Mouse (Mus musculus): ENCODE data around the gene Pja2. TPM values are rescaled to one million over a fixed set of nuclear protein-coding genes. Genes with fewer than 3 reads are reported as not detected.
A peak's percentile ranks its signal among the peaks of the same experiment; 100 is the strongest.
"Not testable (repeated sequence)": the region's sequence is repeated elsewhere in the genome, so short reads cannot be mapped to it uniquely, and the experiment has no call there.

Gene Pja2
- polyA plus RNA-seq, 1 experiment from 2014 or later: 68.6 TPM

DNA sequence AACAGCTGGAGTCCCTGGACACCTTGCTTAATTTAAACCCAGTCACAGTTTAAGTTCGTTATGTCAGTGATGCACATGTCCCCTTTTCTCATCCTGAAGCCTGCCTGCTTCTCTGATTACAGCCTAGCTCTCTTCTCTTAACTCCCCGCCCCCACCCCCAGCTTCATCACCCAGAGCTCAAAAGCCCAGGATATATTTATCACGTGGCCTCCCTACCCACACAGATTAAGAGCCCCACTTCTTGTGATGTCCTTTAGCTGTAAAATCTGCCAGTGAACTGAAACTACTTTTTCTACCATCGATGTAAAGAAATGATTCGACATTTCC lies 1.0 kb upstream of the Pja2 start:
- Histone ChIP-seq H3K9ac (peak overlapping the region; percentile 48; the same call in 1 of the 2 replicates), H3K4me3 (replicated peaks) (peak overlapping the region; percentile 99), H3K4me1 (peaks cover 3% of the 10 kb centered on the region; the same call in 1 of the 2 replicates), H3K36me3 (no peaks in the 10 kb centered on the region), H3K27ac (peak overlapping the region; percentile 86), H3K27me3 (replicated peaks) (no peaks in the 10 kb centered on the region), H3K9me3 (no peaks in the 10 kb centered on the region), H3K4me2 (peak overlapping the region; percentile 87)
- 17% methylated on average over 5 of the region's 5 CpGs for WGBS
- no peak for ATAC-seq (ENCODE audit: insufficient read depth, low FRiP score, low read depth)

DNA sequence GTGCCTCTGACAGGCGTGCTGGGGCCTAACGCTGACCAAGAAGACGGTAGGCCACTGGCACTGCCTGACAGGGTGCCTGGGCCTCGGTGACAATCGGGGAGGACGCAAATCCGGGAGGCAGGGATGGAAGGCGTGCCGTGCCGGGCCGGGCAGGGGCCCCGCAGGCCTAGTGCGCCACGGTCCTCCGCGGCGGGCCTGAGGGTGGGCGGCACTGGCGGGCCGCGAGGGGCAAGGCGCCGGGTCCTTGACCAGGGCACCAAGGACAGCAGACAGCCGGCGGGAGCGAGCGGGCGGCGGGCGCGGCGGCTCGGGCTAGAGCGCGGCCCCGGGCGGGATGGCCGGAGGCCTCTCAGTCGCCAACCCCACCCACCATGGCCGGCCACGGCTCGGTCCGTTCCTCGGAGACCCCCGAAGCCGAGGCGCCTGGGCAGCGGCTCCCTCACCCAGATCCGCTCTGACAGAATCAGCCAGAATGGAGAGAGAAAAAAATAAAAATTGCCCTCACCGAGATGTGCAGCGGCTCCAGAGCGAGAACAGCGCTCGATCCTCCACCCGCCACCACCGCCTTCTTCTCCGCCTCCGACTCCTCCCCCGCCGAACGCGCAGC lies 322 bp downstream of the Pja2 start:
- peak overlapping the region; percentile 99 for H3K27ac ChIP-seq
- peak overlapping the region; percentile 92 for H3K9ac ChIP-seq
- under 1% methylated on average over 44 of the region's 62 CpGs for WGBS
- H3K9me3 ChIP-seq: no peaks in the 10 kb centered on the region
- peak; percentile 24 for ATAC-seq (ENCODE audit: insufficient read depth, low FRiP score, low read depth)
- H3K27me3 ChIP-seq (replicated peaks): no peaks in the 10 kb centered on the region
- H3K4me1 ChIP-seq: peaks cover 3% of the 10 kb centered on the region; the same call in 1 of the 2 replicates
- peak overlapping the region; percentile 99 for H3K4me3 ChIP-seq (replicated peaks)
- H3K4me2 ChIP-seq: peak overlapping the region; percentile 56
- H3K36me3 ChIP-seq: no peaks in the 10 kb centered on the region

DNA sequence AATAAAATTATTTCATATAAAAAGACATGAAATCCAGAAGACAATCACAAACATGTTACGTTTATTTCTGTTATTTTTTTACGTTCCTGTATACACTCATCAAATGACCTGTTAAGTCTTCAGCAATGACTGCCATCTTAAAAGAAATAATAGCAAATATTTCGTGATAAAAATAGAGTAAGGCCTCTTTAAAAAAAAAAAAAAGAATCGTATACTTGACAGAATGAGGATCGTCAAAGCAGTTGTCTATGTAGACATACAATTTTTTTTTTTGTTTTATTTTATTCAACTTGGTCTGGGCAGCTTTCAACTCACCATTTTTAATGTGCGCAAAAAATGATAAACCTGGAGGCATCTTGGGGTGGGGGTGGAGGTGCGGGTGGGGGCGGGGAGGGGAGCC lies 831 bp downstream of the Pja2 start:
- Histone ChIP-seq H3K36me3 (no peaks in the 10 kb centered on the region), H3K27ac (peak overlapping the region; percentile 99), H3K4me1 (peaks cover 3% of the 10 kb centered on the region; the same call in 1 of the 2 replicates), H3K9ac (peak overlapping the region; percentile 92), H3K27me3 (replicated peaks) (no peaks in the 10 kb centered on the region), H3K4me3 (replicated peaks) (peak overlapping the region; percentile 99), H3K9me3 (no peaks in the 10 kb centered on the region), H3K4me2 (peak overlapping the region; percentile 56)
- 17% methylated on average over 8 of the region's 8 CpGs for WGBS
- no peak for ATAC-seq (ENCODE audit: insufficient read depth, low FRiP score, low read depth)

DNA sequence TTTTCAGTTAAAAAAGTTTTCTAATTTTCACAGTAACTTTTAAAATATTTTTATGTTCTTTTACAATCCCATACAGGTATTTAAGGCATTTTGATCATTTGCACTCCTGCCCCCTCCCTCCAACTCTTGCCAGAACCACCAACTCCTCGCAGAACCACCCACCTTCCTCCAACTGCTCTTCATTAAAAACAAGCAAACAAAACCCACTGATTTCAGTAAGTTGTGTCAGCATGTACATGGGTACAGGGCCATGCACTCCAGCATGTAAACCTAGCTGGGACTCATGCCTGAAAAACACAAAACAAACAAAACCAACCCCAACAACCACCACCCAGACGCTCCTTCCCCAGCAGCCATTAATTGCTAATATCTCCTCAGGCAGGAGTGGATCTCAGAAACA lies 7.2 kb downstream of the Pja2 start:
- 79% methylated on average over 2 of the region's 2 CpGs for WGBS
- Histone ChIP-seq H3K36me3 (no peaks in the 10 kb centered on the region), H3K4me1 (no peaks in the 10 kb centered on the region), H3K9me3 (no peaks in the 10 kb centered on the region), H3K27ac (no peak overlapping the region), H3K4me3 (replicated peaks) (no peak overlapping the region), H3K9ac (no peak overlapping the region), H3K4me2 (no peak overlapping the region), H3K27me3 (replicated peaks) (no peaks in the 10 kb centered on the region)
- no peak for ATAC-seq (ENCODE audit: insufficient read depth, low FRiP score, low read depth)

DNA sequence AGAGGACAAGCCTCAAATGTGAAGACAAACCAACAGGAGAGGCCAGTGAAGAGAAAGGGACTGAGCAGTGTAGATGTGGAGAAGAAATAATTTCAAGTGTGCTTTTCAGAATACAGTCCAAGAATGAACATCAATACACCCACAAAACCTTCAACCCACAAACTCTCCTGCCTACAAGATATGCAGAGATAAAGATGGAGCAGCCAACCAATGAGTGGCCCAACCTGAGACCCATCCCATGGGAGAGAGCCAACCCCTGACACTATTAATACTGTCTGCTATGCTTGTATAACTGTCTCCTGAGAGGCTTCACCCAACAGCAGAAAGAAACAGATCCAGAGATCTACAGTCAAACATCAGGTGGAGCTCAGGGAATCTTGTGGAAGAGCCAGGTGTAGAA lies 16.3 kb downstream of the Pja2 start:
- no peak overlapping the region for H3K4me2 ChIP-seq
- H3K36me3 ChIP-seq: no peaks in the 10 kb centered on the region
- H3K27me3 ChIP-seq (replicated peaks): no peaks in the 10 kb centered on the region
- H3K4me3 ChIP-seq (replicated peaks): no peak overlapping the region
- no peaks in the 10 kb centered on the region for H3K4me1 ChIP-seq
- H3K27ac ChIP-seq: no peak overlapping the region
- no peaks in the 10 kb centered on the region for H3K9me3 ChIP-seq
- no peak for ATAC-seq (ENCODE audit: insufficient read depth, low FRiP score, low read depth)
- no peak overlapping the region for H3K9ac ChIP-seq

DNA sequence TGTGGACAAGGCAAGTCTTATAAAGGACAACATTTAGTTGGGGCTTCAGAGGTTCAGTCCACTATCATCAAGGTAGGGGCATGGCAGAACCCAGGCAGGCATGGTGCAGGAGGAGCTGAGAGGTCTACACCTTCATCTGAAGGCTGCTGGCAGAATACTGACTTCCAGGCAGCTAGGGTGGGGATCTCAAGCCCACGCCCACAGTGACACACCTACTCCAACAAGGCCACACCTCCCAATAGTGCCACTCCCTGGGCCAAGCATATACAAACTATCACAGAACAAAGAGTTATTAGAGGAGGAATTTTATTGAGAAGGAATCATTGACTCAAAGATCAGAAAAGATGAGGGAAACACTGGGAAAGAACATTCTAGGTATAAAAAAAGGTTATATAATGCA lies 17.2 kb downstream of the Pja2 start:
- H3K9ac ChIP-seq; H3K27ac ChIP-seq; H3K36me3 ChIP-seq; H3K4me1 ChIP-seq; H3K27me3 ChIP-seq (replicated peaks); H3K4me3 ChIP-seq (replicated peaks); ATAC-seq (ENCODE audit: insufficient read depth, low FRiP score, low read depth); H3K4me2 ChIP-seq; H3K9me3 ChIP-seq: not testable (repeated sequence)
- WGBS: 73% methylated on average over 1 of the region's 1 CpGs

DNA sequence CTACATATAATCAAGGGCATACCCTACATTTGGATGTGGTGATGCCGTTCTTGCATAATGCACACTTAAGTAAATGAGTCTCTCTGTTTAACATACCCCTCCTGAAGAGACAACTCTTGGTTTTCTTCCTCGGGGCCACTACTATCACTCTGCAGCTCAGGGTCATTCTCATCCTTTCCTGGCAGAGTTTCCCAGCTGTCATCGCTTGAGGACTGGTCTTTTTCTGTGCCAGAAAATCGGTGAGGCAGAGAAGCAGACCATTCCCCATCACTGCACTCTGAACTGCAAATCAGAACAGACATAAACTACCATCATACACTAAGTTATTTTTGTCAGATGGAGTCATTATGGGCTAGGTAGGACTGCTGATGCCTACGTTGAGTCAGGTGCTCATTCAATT lies 34.1 kb downstream of the Pja2 start:
- Histone ChIP-seq H3K27ac (no peak overlapping the region), H3K36me3 (0 out of 2 replicates have a peak, but pooled peaks cover 11% of the 10 kb centered on the region), H3K9me3 (no peaks in the 10 kb centered on the region), H3K9ac (no peak overlapping the region), H3K27me3 (replicated peaks) (no peaks in the 10 kb centered on the region), H3K4me2 (no peak overlapping the region), H3K4me1 (no peaks in the 10 kb centered on the region), H3K4me3 (replicated peaks) (no peak overlapping the region)
- ATAC-seq (ENCODE audit: insufficient read depth, low FRiP score, low read depth): no peak
- WGBS: 88% methylated on average over 5 of the region's 5 CpGs

DNA sequence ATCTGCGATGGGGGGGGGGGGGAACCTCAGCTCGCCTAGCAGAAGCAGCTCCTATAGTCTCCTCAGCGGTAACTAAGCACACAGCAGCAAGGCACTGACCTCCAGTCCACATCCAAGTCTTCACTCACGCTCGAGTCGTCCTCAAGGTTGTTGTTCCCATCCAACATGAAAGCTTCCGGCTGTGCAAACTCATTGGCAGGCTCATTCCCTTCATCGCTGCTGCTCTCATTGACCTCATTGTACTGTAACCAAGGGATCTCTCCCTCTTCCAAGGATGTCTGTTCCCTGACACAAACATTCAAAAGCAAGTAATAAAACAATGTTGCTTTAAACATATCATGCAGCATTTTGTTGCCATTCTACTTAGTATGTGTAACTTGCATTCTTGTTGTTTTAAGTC lies 39.0 kb downstream of the Pja2 start:
- peaks cover 14% of the 10 kb centered on the region; the same call in 1 of the 2 replicates for H3K36me3 ChIP-seq
- H3K4me1 ChIP-seq: no peaks in the 10 kb centered on the region
- H3K9ac ChIP-seq: no peak overlapping the region
- H3K27ac ChIP-seq: no peak overlapping the region
- no peaks in the 10 kb centered on the region for H3K9me3 ChIP-seq
- H3K4me2 ChIP-seq: no peak overlapping the region
- H3K4me3 ChIP-seq (replicated peaks): no peak overlapping the region
- H3K27me3 ChIP-seq (replicated peaks): no peaks in the 10 kb centered on the region
- 87% methylated on average over 8 of the region's 8 CpGs for WGBS
- ATAC-seq (ENCODE audit: insufficient read depth, low FRiP score, low read depth): no peak

DNA sequence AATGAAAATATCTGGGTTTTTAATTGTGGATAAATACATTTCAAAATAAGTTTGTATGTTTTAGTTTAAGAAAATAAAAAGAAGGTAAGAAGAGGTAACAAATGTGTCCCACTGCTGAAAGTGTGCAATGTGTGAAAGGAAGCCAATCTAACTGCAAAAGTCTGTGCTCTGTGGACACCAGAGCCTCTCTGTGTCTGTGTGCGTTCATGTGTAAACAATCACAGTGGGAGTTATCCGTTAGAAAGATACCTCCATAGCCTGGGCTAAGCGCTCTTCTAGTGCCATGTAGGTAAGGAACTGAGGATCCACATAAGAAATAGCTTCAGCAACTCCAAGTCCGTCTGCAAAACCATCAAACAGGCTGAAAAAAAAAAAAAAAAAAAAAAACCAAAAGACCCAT lies 42.0 kb downstream of the Pja2 start:
- Histone ChIP-seq H3K4me1 (no peaks in the 10 kb centered on the region), H3K36me3 (peaks cover 20% of the 10 kb centered on the region; the same call in 1 of the 2 replicates), H3K9me3 (no peaks in the 10 kb centered on the region), H3K4me3 (replicated peaks) (no peak overlapping the region), H3K27me3 (replicated peaks) (no peaks in the 10 kb centered on the region), H3K4me2 (no peak overlapping the region), H3K27ac (no peak overlapping the region), H3K9ac (no peak overlapping the region)
- 79% methylated on average over 4 of the region's 4 CpGs for WGBS
- no peak for ATAC-seq (ENCODE audit: insufficient read depth, low FRiP score, low read depth)

DNA sequence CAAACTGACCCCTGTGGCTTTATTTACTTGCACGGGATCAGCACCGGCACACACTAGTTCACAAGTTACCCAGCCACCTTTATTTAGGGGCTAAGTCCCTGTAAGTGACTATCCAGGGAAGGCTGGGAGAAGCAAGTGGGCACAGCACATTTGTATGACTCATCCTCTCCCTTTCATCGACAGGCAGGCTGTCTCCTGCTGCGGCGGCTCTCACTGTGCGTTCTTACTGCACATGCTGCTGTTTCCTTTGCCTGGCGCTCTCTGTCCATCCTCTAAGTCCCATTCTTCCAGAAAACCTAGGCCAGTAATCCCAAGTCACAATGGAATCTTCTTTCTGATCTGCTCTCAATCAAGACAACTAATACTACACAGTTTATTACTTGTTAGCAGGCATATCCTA lies 43.7 kb downstream of the Pja2 start:
- 89% methylated on average over 7 of the region's 7 CpGs for WGBS
- Histone ChIP-seq H3K4me2 (no peak overlapping the region), H3K27ac (no peak overlapping the region), H3K4me1 (no peaks in the 10 kb centered on the region), H3K9me3 (no peaks in the 10 kb centered on the region), H3K9ac (no peak overlapping the region), H3K27me3 (replicated peaks) (no peaks in the 10 kb centered on the region), H3K4me3 (replicated peaks) (no peak overlapping the region), H3K36me3 (peaks cover 24% of the 10 kb centered on the region)
- ATAC-seq (ENCODE audit: insufficient read depth, low FRiP score, low read depth): no peak

DNA sequence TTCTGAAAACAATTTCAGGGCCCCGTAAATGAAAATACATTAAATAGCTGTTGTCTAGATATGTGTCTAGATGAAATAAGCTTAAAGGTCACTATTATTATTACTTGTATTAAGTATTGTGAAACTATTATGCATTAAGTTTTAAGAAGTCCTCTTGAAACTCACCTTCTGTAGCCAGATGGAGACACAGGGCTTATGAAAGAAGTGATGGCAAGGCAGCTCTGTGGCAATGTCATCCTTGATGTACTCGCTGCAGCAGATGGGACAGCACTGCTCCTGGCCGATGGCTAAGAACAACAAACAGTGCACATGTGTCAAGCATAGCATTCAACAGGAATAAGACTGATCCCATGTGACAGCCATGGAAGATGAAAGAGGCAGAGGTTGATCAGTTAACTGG lies 44.9 kb downstream of the Pja2 start:
- Histone ChIP-seq H3K4me2 (no peak overlapping the region), H3K27ac (no peak overlapping the region), H3K4me1 (no peaks in the 10 kb centered on the region), H3K36me3 (peaks cover 27% of the 10 kb centered on the region), H3K4me3 (replicated peaks) (no peak overlapping the region), H3K9ac (no peak overlapping the region), H3K9me3 (no peaks in the 10 kb centered on the region), H3K27me3 (replicated peaks) (no peaks in the 10 kb centered on the region)
- 91% methylated on average over 3 of the region's 3 CpGs for WGBS
- ATAC-seq (ENCODE audit: insufficient read depth, low FRiP score, low read depth): no peak

DNA sequence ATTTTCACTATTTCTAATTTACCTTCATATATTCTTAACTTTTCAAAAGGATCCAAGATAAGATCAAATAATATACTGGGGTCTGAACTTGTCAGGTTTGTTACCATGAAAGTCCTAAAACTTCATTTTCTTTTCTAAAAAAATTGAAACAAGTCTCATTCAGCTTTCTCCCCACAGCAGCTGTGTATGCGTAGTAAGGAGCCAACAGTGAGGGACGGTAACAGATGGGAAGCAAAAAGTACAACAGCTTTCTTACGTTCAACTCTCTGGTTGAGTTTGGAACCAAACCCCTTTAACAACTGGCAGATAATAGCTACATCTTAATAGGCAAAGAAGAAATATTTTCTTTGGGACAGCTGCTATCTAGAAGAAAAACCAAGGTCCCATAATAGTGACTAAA lies 50.3 kb downstream of the Pja2 start:
- not testable (repeated sequence) for H3K9ac ChIP-seq; ATAC-seq (ENCODE audit: insufficient read depth, low FRiP score, low read depth); H3K4me2 ChIP-seq; H3K27me3 ChIP-seq (replicated peaks); H3K27ac ChIP-seq; H3K4me3 ChIP-seq (replicated peaks); H3K9me3 ChIP-seq; H3K4me1 ChIP-seq
- peaks cover 24% of the 10 kb centered on the region; the same call in 1 of the 2 replicates for H3K36me3 ChIP-seq
- WGBS: 61% methylated on average over 3 of the region's 3 CpGs

DNA sequence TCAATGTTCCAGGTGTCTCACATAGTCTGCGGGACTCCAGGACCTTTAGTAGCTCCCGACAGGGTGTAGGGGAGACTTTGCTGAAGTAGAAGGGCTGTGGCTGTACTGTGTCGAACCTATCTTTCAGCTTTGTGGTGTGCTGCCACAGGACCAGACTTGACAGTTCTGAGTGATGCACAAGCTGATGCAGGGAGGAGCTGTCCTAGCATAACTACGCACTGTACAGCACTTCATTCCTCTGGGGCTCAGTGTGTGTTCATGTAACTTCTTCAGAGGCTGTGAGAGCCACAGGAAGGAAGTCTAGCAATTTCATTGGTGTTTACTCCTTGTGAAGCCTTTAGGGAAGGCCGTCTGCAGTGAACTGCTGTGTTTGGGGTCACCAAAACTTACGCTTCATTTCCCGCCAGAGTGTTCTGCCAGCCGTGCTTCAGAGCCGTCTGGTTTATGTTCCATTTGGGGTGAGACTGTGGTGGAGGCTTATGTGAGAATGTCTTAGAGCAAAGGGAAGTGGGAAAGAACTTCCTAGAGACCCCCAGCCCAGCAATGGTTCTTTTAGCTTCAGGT lies 54.0 kb downstream of the Pja2 start:
- H3K9ac ChIP-seq: no peak overlapping the region
- H3K4me3 ChIP-seq (replicated peaks): no peak overlapping the region
- H3K27ac ChIP-seq: no peak overlapping the region
- no peaks in the 10 kb centered on the region for H3K27me3 ChIP-seq (replicated peaks)
- no peak; the same call in 1 of the 2 replicates for ATAC-seq (ENCODE audit: insufficient read depth, low FRiP score, low read depth)
- H3K4me1 ChIP-seq: 0 out of 2 replicates have a peak, but pooled peaks cover 6% of the 10 kb centered on the region
- no peak overlapping the region for H3K4me2 ChIP-seq
- 62% methylated on average over 9 of the region's 9 CpGs for WGBS
- no peaks in the 10 kb centered on the region for H3K9me3 ChIP-seq
- peaks cover 11% of the 10 kb centered on the region; the same call in 1 of the 2 replicates for H3K36me3 ChIP-seq
